Mouse (Mus musculus): Measurements from ENCODE around the gene Acap1. TPM values are rescaled to one million over a fixed set of nuclear protein-coding genes. Genes with fewer than 3 reads are reported as not detected.

The Acap1 gene
- polyA plus RNA-seq, 1 experiment from 2014 or later = 0.83 TPM

DNA sequence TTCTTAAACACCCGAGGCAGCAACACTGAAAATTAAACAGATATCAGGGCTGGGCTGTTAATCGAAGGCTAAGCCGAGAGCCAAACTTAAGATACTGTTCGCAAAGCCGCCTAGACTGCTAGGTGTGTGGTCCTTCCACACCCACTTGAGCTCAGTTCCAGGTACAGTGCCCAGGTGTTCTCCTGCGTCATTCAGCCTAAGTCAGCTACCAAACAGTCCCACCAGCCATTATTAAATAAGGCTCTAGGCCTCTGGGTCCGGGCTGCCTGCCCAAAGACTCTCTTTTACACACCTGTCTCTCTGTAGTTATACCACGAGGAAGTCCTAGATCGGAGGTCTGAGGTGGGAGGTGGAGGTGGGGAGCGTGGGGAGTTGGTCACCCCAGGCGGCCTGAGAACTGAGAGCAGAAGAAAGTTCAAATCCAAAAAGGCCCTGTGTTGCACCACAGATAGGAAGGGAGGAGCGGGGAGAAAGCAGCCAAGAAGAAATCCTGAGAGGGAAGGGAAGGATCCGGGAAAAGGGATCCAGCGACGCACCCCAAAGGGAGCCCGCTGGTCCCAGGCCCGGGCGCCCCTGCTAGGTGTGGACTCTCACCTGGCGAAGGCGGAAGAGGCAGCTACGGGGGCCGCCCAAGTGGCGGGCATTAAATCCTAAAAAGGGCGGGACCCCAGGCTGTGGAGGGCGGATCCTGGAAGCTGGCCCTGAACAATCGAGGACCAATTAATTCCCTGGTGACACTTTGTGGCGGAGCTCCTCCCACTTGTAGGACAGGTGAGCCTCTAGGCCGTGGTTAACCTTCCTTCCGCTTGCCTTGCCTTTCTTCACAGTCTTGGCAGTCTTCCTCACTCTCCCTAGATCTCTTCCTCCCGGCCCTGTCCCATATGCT lies 37.0 kb downstream of the Acap1 start, which contains the start of gene Tnk1:
Gene Tnk1, minus strand, starts transcription at position 618 of the 886 bp plus-strand sequence.
- DNase-seq (peak; percentile 70), ATAC-seq (ENCODE audit: insufficient read depth) (peak; percentile 59)
- H3K4me1 ChIP-seq (ENCODE audit: insufficient read depth) = no peaks in the 10 kb centered on the region
- WGBS = 14% methylated on average over 30 of the region's 30 CpGs
- no peaks in the 10 kb centered on the region for H3K9me3 ChIP-seq (ENCODE audit: low read depth, low read length)
- peak within 1 kb of the TSS; percentile 63 for H3K27ac ChIP-seq (ENCODE audit: low read depth)
- peaks cover 12% of the 10 kb centered on the region for H3K27me3 ChIP-seq (ENCODE audit: insufficient read depth, low read length)
- 0 out of 2 replicates have a peak, but pooled peaks cover 3% of the 10 kb centered on the region for H3K36me3 ChIP-seq (ENCODE audit: insufficient read depth)
- H3K4me2 ChIP-seq = peak within 1 kb of the TSS; percentile 53
- no peak for TF ChIP-seq CTCF (IDR thresholded peaks at IDR 0.05; ENCODE audit: low read depth)
- H3K9ac ChIP-seq = peak within 1 kb of the TSS; percentile 50
- peak within 1 kb of the TSS; percentile 31 for H3K4me3 ChIP-seq (ENCODE audit: low read depth, low read length)

DNA sequence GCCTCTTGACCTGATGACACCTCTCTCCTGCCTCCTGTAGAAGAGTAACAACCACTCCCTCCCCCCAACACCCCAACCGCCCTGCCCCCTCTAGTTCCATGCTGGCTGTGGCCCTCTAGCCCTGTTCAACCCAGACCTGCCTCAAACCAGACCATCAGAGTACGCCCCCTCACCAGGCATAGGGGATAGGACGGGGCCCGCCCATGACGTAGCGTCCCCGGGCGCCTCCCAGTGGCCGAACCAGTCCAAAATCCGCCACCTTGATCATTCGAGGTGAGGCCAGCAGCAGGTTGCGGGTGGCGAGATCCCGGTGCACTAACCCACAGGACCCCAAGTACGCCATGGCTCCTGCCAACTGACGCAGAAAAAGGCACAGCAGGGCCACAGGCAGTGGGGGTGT lies 40.0 kb downstream of the Acap1 start:
- no peak overlapping the region for H3K9ac ChIP-seq
- H3K27ac ChIP-seq (ENCODE audit: low read depth) = no peak overlapping the region
- peak; percentile 38; the same call in 1 of the 2 replicates for ATAC-seq (ENCODE audit: insufficient read depth)
- H3K4me2 ChIP-seq = 0 out of 2 replicates have a peak overlapping the region, but pooled peaks have one; percentile 25
- peaks cover 30% of the 10 kb centered on the region for H3K36me3 ChIP-seq (ENCODE audit: insufficient read depth)
- no peaks in the 10 kb centered on the region for H3K9me3 ChIP-seq (ENCODE audit: low read depth, low read length)
- H3K4me1 ChIP-seq (ENCODE audit: insufficient read depth) = no peaks in the 10 kb centered on the region
- 28% methylated on average over 16 of the region's 16 CpGs for WGBS
- no peak overlapping the region for H3K4me3 ChIP-seq (ENCODE audit: low read depth, low read length)
- DNase-seq = no peak
- peaks cover 12% of the 10 kb centered on the region for H3K27me3 ChIP-seq (ENCODE audit: insufficient read depth, low read length)
- TF ChIP-seq CTCF (IDR thresholded peaks at IDR 0.05; ENCODE audit: low read depth) = peak; percentile 63

DNA sequence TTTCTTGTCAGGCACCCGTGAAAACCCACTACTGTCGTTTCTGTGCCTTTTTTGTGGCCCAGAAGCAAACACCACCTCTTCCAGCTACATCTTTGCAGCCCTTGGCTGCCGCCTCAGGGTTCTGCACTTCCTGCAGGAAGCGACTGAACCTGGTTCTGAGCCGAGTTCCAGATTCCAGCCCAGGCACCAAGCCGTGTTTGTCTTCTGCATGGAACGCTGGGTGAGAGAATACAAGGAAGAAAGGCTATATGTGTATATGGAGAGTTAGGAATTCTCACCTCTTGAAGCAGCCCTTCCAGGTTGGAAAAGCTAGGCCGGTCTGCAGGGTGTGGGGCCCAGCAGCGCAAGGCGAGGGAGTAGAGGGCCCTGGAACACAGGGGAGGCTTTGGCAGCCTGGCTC lies 40.7 kb downstream of the Acap1 start:
- ATAC-seq (ENCODE audit: insufficient read depth) = no peak
- no peak for TF ChIP-seq CTCF (IDR thresholded peaks at IDR 0.05; ENCODE audit: low read depth)
- no peak overlapping the region for H3K4me2 ChIP-seq
- no peak overlapping the region for H3K4me3 ChIP-seq (ENCODE audit: low read depth, low read length)
- DNase-seq = no peak
- WGBS = 76% methylated on average over 10 of the region's 10 CpGs
- no peaks in the 10 kb centered on the region for H3K4me1 ChIP-seq (ENCODE audit: insufficient read depth)
- H3K9me3 ChIP-seq (ENCODE audit: low read depth, low read length) = no peaks in the 10 kb centered on the region
- no peak overlapping the region for H3K27ac ChIP-seq (ENCODE audit: low read depth)
- no peak overlapping the region for H3K9ac ChIP-seq
- H3K36me3 ChIP-seq (ENCODE audit: insufficient read depth) = peaks cover 36% of the 10 kb centered on the region
- H3K27me3 ChIP-seq (ENCODE audit: insufficient read depth, low read length) = peaks cover 12% of the 10 kb centered on the region

DNA sequence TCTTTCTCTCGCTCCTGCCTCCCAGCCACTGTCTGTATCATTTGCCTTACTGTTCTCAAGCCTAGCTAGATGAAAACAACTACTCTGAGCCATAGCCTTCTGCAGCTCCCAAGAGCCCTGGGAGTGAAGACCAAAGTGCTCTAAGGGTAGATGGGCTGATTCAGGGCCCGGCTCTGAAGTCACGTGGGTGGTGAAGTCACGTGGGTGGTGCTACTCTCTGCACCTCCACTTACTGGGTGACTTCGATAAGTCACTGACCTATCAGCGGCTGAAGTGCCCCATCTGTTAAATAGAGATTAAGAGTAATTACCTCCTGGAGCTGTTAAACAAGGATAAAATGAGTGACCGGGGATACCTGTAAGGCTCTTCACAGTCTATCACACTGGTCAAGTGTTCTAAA lies 41.3 kb downstream of the Acap1 start:
- no peaks in the 10 kb centered on the region for H3K4me1 ChIP-seq (ENCODE audit: insufficient read depth)
- no peak overlapping the region for H3K4me2 ChIP-seq
- no peak overlapping the region for H3K4me3 ChIP-seq (ENCODE audit: low read depth, low read length)
- 55% methylated on average over 7 of the region's 7 CpGs for WGBS
- H3K27ac ChIP-seq (ENCODE audit: low read depth) = no peak overlapping the region; the same call in 1 of the 2 replicates
- ATAC-seq (ENCODE audit: insufficient read depth) = peak; percentile 41; the same call in 1 of the 2 replicates
- DNase-seq = no peak
- H3K9ac ChIP-seq = no peak overlapping the region
- no peaks in the 10 kb centered on the region for H3K9me3 ChIP-seq (ENCODE audit: low read depth, low read length)
- TF ChIP-seq CTCF (IDR thresholded peaks at IDR 0.05; ENCODE audit: low read depth) = no peak
- peaks cover 43% of the 10 kb centered on the region for H3K36me3 ChIP-seq (ENCODE audit: insufficient read depth)
- H3K27me3 ChIP-seq (ENCODE audit: insufficient read depth, low read length) = peaks cover 8% of the 10 kb centered on the region

DNA sequence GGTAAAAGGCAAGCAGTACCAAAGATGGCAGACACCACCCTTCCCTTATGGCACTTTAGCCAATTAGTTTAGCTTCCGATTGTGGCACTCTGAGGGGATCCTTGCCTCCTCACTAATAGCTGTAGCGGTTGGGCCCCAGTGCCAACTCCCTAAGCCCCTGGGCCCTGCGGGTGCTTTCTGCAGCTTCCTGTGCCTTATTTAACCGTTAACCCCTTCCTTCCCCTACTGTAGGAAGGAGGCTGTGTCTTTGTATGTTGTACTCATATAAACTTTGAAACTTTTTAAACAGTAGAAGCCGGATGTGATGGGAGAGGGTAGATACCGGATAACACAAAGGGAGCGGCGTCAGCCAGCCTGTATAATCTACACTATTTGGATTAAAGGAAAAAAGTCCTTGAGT lies 44.6 kb downstream of the Acap1 start:
- Histone ChIP-seq H3K27me3 (ENCODE audit: insufficient read depth, low read length) (no peaks in the 10 kb centered on the region), H3K9ac (no peak overlapping the region; the same call in 1 of the 2 replicates), H3K9me3 (ENCODE audit: low read depth, low read length) (no peaks in the 10 kb centered on the region), H3K36me3 (ENCODE audit: insufficient read depth) (peaks cover 54% of the 10 kb centered on the region), H3K27ac (ENCODE audit: low read depth) (no peak overlapping the region), H3K4me3 (ENCODE audit: low read depth, low read length) (no peak overlapping the region), H3K4me1 (ENCODE audit: insufficient read depth) (0 out of 2 replicates have a peak, but pooled peaks cover under 1% of the 10 kb centered on the region), H3K4me2 (no peak overlapping the region)
- no peak for TF ChIP-seq CTCF (IDR thresholded peaks at IDR 0.05; ENCODE audit: low read depth)
- DNase-seq = no peak
- no peak for ATAC-seq (ENCODE audit: insufficient read depth)
- 70% methylated on average over 8 of the region's 8 CpGs for WGBS

DNA sequence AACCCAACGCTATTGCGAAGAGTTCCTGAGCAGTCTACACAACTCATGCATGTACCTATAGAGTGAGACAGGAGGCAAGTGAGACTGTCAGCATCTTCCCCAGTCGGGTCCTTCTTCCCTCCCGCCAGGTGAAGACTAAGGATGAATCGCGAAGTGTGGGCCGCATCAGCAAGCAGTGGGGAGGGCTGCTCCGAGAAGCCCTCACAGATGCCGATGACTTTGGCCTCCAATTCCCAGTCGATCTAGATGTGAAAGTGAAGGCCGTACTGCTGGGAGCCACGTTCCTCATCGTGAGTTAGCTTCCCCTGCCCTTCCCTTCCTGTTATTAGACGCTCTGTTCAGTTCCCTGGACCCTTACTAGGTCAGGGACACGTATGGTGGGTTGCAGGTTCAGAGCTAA lies 45.5 kb downstream of the Acap1 start:
- Histone ChIP-seq H3K27me3 (ENCODE audit: insufficient read depth, low read length) (no peaks in the 10 kb centered on the region), H3K9me3 (ENCODE audit: low read depth, low read length) (no peaks in the 10 kb centered on the region), H3K4me2 (no peak overlapping the region), H3K4me1 (ENCODE audit: insufficient read depth) (0 out of 2 replicates have a peak, but pooled peaks cover 5% of the 10 kb centered on the region), H3K9ac (no peak overlapping the region), H3K36me3 (ENCODE audit: insufficient read depth) (peaks cover 52% of the 10 kb centered on the region), H3K27ac (ENCODE audit: low read depth) (no peak overlapping the region), H3K4me3 (ENCODE audit: low read depth, low read length) (no peak overlapping the region)
- TF ChIP-seq CTCF (IDR thresholded peaks at IDR 0.05; ENCODE audit: low read depth) = no peak
- ATAC-seq (ENCODE audit: insufficient read depth) (no peak), DNase-seq (no peak)
- WGBS = 89% methylated on average over 15 of the region's 15 CpGs

DNA sequence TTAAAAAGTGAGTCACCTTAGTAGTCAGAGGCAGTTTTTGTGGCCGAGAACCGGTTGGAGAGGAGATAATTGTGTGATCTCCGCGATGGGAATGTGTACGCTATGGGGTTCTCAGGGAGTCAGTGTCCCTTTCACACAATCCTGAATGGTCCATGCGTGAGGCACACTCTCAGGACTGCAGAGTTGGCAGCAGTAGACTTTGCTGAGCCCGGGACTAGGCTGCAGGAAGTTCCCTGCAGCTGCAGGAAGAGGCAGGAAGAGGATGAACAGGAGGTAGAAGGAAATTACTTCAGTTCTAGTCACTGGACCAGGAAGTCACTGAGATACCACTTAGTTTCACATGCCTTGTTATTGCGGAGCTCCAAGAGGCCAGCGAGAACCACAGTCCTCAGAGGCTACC lies 46.2 kb downstream of the Acap1 start:
- no peak overlapping the region for H3K27ac ChIP-seq (ENCODE audit: low read depth)

More for the DNA sequence above, 46.2 kb downstream of the Acap1 start:
- WGBS = 78% methylated on average over 9 of the region's 9 CpGs
- no peaks in the 10 kb centered on the region for H3K9me3 ChIP-seq (ENCODE audit: low read depth, low read length)
- ATAC-seq (ENCODE audit: insufficient read depth) (no peak), DNase-seq (no peak)
- H3K9ac ChIP-seq = no peak overlapping the region
- no peak for TF ChIP-seq CTCF (IDR thresholded peaks at IDR 0.05; ENCODE audit: low read depth)
- no peak overlapping the region for H3K4me2 ChIP-seq
- peaks cover 52% of the 10 kb centered on the region for H3K36me3 ChIP-seq (ENCODE audit: insufficient read depth)
- no peak overlapping the region for H3K4me3 ChIP-seq (ENCODE audit: low read depth, low read length)
- 0 out of 2 replicates have a peak, but pooled peaks cover 5% of the 10 kb centered on the region for H3K4me1 ChIP-seq (ENCODE audit: insufficient read depth)
- H3K27me3 ChIP-seq (ENCODE audit: insufficient read depth, low read length) = no peaks in the 10 kb centered on the region
